Mouse (Mus musculus): Measurements from ENCODE around the gene Dyrk1a.

Dyrk1a gene

DNA sequence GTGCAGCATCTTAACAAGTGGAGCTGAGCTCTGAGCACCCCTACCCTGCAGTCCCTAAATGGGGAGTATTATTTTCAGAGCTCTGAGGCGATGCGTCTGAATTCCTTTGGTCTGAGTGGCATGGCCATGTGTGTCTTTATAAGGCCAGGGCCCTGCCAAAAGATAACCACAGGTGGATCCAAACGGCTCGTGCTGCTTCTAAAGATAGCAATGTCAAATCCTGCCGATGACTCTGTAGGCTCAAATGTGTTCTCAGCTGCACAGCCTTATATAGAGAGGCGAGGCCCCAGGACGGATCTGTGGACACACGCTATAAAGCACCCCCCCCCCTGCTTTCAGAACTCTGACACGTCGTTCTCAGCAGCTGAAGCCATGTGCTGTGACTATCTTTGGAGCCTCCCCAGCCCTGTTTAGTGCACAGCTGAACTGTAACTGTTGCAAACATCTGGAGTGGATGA is 151.8 kb downstream of the Dyrk1a start:
- no peak for DNase-seq

GRCm38 (mm10) chr16:94722936-94723335 is 153.1 kb downstream of the Dyrk1a start:
- no peak for DNase-seq

GRCm38 (mm10) chr16:94724061-94724596 is 154.3 kb downstream of the Dyrk1a start:
- peak; percentile 84 for DNase-seq

DNA sequence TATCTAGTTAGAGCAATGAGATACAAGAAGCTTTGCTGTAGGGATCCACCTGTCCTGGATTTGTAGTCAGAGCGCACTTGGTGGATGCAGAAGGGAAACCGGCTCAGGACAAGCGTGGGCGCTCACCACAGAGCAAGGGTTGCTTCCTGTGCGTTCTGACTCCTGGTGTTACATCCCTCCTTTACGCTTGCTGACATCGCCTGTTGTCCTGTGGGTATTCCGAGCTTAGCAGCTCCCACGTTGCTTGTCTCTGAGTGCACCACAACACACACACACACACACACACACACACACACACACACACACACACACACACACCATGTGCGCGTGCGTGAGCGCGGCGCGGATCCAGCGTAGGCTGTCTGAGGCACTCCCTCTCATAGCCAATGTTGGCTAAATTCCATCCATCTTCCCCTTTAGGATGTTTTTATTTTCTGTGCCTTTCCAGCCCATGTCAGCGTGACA is 155.0 kb downstream of the Dyrk1a start:
- peak; percentile 59 for DNase-seq

GRCm38 (mm10) chr16:94729236-94729635 is 159.4 kb downstream of the Dyrk1a start:
- no peak for DNase-seq

DNA sequence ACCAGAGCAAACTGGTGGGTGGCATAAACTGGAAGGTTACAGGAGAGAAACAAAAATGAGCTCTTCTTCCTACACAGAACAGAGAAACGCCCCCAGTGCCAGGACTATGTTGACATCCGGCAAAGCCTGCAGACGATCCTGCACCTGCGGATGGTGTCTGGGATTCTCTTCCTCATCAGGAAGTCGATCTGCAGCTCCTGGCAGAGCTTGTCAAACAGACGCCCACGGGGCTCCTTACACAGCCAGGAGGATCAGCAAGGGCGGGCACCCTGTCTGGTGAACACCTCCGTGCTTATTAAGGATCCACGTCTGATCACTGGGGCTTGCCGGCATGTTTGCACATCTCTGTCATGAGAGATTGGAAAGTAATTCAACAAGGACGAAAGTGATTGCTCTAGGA is 161.2 kb downstream of the Dyrk1a start:
- no peak for DNase-seq

DNA sequence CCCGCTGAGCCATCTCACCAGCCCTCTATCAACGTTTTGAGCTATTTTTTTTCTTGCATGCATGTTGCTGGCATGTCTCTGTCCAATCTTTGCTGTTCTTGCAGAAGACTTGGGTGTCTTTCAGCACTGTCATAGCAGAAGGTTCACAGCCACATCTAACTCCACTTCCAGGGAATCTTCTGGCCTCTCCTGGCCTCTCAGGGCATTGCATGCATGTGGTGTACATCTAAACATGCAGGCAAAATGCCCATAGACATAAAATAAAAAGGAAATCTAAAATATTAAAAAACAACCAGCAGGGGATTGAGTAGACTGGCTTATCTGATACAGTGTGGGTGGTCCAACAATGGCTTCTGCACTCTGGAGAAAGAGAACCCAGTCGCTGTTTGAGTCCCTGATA is 165.7 kb downstream of the Dyrk1a start:
- no peak for DNase-seq

DNA sequence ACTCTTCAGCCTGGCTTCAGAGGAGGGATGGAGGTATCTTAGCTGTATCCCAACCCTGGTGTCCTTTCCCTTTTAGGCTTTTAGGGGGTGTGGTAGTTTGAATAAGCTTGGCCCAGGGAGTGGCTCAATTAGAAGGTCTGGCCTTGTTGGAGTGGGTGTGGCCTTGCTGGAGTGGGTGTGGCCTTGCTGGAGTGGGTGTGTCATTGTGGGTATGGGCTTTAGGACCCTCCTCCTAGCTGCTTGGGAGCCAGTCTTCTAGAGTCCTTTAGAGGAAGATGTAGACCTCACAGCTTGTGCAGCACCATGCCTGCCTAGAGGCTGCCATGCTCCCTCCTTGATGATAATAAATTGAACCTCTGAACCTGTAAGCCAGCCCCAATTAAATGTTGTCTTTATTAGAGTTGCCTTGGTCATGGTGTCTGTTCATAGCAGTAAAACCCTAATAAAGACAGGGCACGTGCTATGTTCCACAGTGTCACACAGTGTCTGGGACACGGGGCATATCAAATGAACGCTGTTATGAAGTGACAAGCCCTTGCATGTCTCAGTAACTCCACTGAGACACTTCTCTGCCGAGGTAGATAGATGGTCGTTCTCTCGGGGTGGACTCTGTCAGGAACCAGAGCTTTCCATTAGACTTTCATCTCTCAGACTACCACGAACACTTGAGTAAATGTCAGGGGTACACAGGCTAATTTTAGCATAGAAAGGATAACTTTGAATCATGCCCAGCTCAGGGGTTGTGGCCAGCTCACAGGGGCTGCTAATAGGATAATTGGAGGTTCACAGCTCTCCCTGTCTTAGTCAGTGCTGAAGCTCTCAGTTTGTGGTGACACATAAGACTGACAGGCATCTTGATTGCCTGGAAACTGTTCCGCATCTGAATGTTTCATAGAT is 166.9 kb downstream of the Dyrk1a start:
- no peak for DNase-seq

- no peak for DNase-seq
These were observed 167.5 kb downstream of the Dyrk1a start for GRCm38 (mm10) chr16:94737359-94737687.

GRCm38 (mm10) chr16:94743853-94744501 is 174.2 kb downstream of the Dyrk1a start:
- no peak for DNase-seq

GRCm38 (mm10) chr16:94745016-94745415 is 175.2 kb downstream of the Dyrk1a start:
- no peak for DNase-seq
